Mouse (Mus musculus) olfactory bulb, adult 2 months (tissue): ENCODE data around the gene Nectin4.

Source experiments
- CTCF ChIP-seq: fragments of 200-500 bp; IDR thresholded peaks from 2 replicates; pipeline ENCODE4 v1.5.1; 2012; ENCODE audit warnings: low read depth, mild to moderate bottlenecking, low read length, moderate library complexity; ENCODE audit not compliant: insufficient read depth
- POLR2A ChIP-seq: fragments of 200-500 bp; IDR thresholded peaks from 2 replicates; pipeline ENCODE4 v1.6.1; 2012; ENCODE audit warnings: mild to moderate bottlenecking, low read depth, low read length, moderate library complexity; ENCODE audit not compliant: insufficient read depth

GRCm38 (mm10) chr1:171378298-171378697, 8.4 kb downstream of the Nectin4 start:
- TF ChIP-seq CTCF (no peak), POLR2A (no peak)
